Mouse (Mus musculus): Measurements from ENCODE around the gene Ccdc153.

Ccdc153 gene

GRCm38 (mm10) chr9:44240399-44240798 lies at the start of gene Ccdc153:
TSS of gene Ccdc153 (plus strand) at chr9:44240676.
- DNase-seq, result no peak

GRCm38 (mm10) chr9:44191166-44191565 lies 49.3 kb upstream of the Ccdc153 start:
- DNase-seq, result no peak

- DNase-seq, result no peak
Observed at GRCm38 (mm10) chr9:44192312-44192711, 48.2 kb upstream of the Ccdc153 start.

- DNase-seq, result no peak
Observed at GRCm38 (mm10) chr9:44192794-44193193, 47.7 kb upstream of the Ccdc153 start.

- DNase-seq, result no peak
Observed at GRCm38 (mm10) chr9:44194000-44194399, 46.5 kb upstream of the Ccdc153 start.

GRCm38 (mm10) chr9:44196354-44196753 lies 44.1 kb upstream of the Ccdc153 start:
- no peak for DNase-seq

- DNase-seq, result peak; percentile 26
Observed at GRCm38 (mm10) chr9:44199166-44199565, 41.3 kb upstream of the Ccdc153 start.

- no peak for DNase-seq
Observed at GRCm38 (mm10) chr9:44199580-44199979, 40.9 kb upstream of the Ccdc153 start.

- DNase-seq, result no peak
Observed at GRCm38 (mm10) chr9:44200458-44200857, 40.0 kb upstream of the Ccdc153 start.

GRCm38 (mm10) chr9:44207840-44208239 lies 32.6 kb upstream of the Ccdc153 start:
- no peak for DNase-seq

- no peak for DNase-seq
Observed at GRCm38 (mm10) chr9:44209416-44209815, 31.1 kb upstream of the Ccdc153 start.

- DNase-seq, result no peak
Observed at GRCm38 (mm10) chr9:44212406-44212805, 28.1 kb upstream of the Ccdc153 start.

- no peak for DNase-seq
Observed at GRCm38 (mm10) chr9:44213538-44213937, 26.9 kb upstream of the Ccdc153 start.

GRCm38 (mm10) chr9:44225993-44226392 lies 14.5 kb upstream of the Ccdc153 start:
- DNase-seq, result no peak

- DNase-seq, result no peak
Observed at GRCm38 (mm10) chr9:44231609-44232008, 8.9 kb upstream of the Ccdc153 start.

GRCm38 (mm10) chr9:44233021-44233801 lies 7.3 kb upstream of the Ccdc153 start:
- DNase-seq, result peak; percentile 36

- peak; percentile 99 for DNase-seq
Observed at GRCm38 (mm10) chr9:44233802-44234478, 6.5 kb upstream of the Ccdc153 start, which contains the start of gene Cbl. TSS of gene Cbl (minus strand) at chr9:44234049.

GRCm38 (mm10) chr9:44234479-44235427 lies 5.7 kb upstream of the Ccdc153 start:
- peak; percentile 28 for DNase-seq

GRCm38 (mm10) chr9:44236601-44237000 lies 3.9 kb upstream of the Ccdc153 start:
- DNase-seq, result no peak

- DNase-seq, result no peak
Observed at GRCm38 (mm10) chr9:44237128-44237527, 3.3 kb upstream of the Ccdc153 start.

- no peak for DNase-seq
Observed at GRCm38 (mm10) chr9:44238501-44239190, 1.8 kb upstream of the Ccdc153 start.

GRCm38 (mm10) chr9:44239447-44239846 lies 1.0 kb upstream of the Ccdc153 start:
- peak; percentile 45 for DNase-seq

All from cerebellum, adult 8-10 months (tissue).